Mouse (Mus musculus): ENCODE results near the gene Slc44a2. TPM values are rescaled to one million over a fixed set of nuclear protein-coding genes. Genes with fewer than 3 reads are reported as not detected.
A peak's percentile ranks its signal among the peaks of the same experiment; 100 is the strongest.
"Not testable (repeated sequence)": the region's sequence is repeated elsewhere in the genome, so short reads cannot be mapped to it uniquely, and the experiment has no call there.

Gene Slc44a2
- polyA plus RNA-seq, 1 experiment: 356 TPM

- TF ChIP-seq POLR2A (IDR thresholded peaks at IDR 0.05; ENCODE audit: insufficient read depth, low read depth, low read length) (peak; percentile 67), CTCF (IDR thresholded peaks at IDR 0.05; ENCODE audit: insufficient read depth, low read depth, low read length) (0 out of 2 replicates have a peak, but pooled peaks have one; percentile 13)
- peak within 1 kb of the TSS; percentile 81 for H3K27ac ChIP-seq (ENCODE audit: insufficient read depth, low read depth, low read length)
- H3K4me3 ChIP-seq (ENCODE audit: insufficient read depth, low read depth, low read length): peak within 1 kb of the TSS; percentile 81
- H3K4me1 ChIP-seq (ENCODE audit: control insufficient read depth, insufficient read depth, low read length): peaks cover 14% of the 10 kb centered on the region
- WGBS: under 1% methylated on average over 48 of the region's 51 CpGs
Observed at GRCm38 (mm10) chr9:21291022-21291787, 29.3 kb upstream of the Slc44a2 start, which contains the start of gene Cdkn2d. Gene Cdkn2d, minus strand, starts transcription at chr9:21291407.

- H3K27ac ChIP-seq (ENCODE audit: insufficient read depth, low read depth, low read length): not testable (repeated sequence)
- H3K4me1 ChIP-seq (ENCODE audit: control insufficient read depth, insufficient read depth, low read length): peaks cover 12% of the 10 kb centered on the region
- 12% methylated on average over 7 of the region's 7 CpGs for WGBS
- peak overlapping the region; percentile 59; the same call in 1 of the 2 replicates for H3K4me3 ChIP-seq (ENCODE audit: insufficient read depth, low read depth, low read length)
Observed at GRCm38 (mm10) chr9:21291868-21292267, 28.6 kb upstream of the Slc44a2 start.

- TF ChIP-seq CTCF (IDR thresholded peaks at IDR 0.05; ENCODE audit: insufficient read depth, low read depth, low read length): no peak
- no peak for TF ChIP-seq POLR2A (IDR thresholded peaks at IDR 0.05; ENCODE audit: insufficient read depth, low read depth, low read length)
- no peak overlapping the region for H3K4me3 ChIP-seq (ENCODE audit: insufficient read depth, low read depth, low read length)
- 96% methylated on average over 3 of the region's 3 CpGs for WGBS
- H3K4me1 ChIP-seq (ENCODE audit: control insufficient read depth, insufficient read depth, low read length): peaks cover 12% of the 10 kb centered on the region
- no peak overlapping the region for H3K27ac ChIP-seq (ENCODE audit: insufficient read depth, low read depth, low read length)
Observed at GRCm38 (mm10) chr9:21292271-21292670, 28.2 kb upstream of the Slc44a2 start.

GRCm38 (mm10) chr9:21299014-21299413, 21.5 kb upstream of the Slc44a2 start:
- 87% methylated on average over 10 of the region's 10 CpGs for WGBS
- Histone ChIP-seq H3K4me1 (ENCODE audit: control insufficient read depth, insufficient read depth, low read length) (no peaks in the 10 kb centered on the region), H3K4me3 (ENCODE audit: insufficient read depth, low read depth, low read length) (no peak overlapping the region), H3K27ac (ENCODE audit: insufficient read depth, low read depth, low read length) (no peak overlapping the region)
- TF ChIP-seq CTCF (IDR thresholded peaks at IDR 0.05; ENCODE audit: insufficient read depth, low read depth, low read length) (no peak), POLR2A (IDR thresholded peaks at IDR 0.05; ENCODE audit: insufficient read depth, low read depth, low read length) (no peak)

GRCm38 (mm10) chr9:21305065-21305464, 15.4 kb upstream of the Slc44a2 start:
- WGBS: 86% methylated on average over 7 of the region's 7 CpGs
- no peaks in the 10 kb centered on the region for H3K4me1 ChIP-seq (ENCODE audit: control insufficient read depth, insufficient read depth, low read length)
- TF ChIP-seq CTCF (IDR thresholded peaks at IDR 0.05; ENCODE audit: insufficient read depth, low read depth, low read length) (no peak), POLR2A (IDR thresholded peaks at IDR 0.05; ENCODE audit: insufficient read depth, low read depth, low read length) (no peak)
- H3K4me3 ChIP-seq (ENCODE audit: insufficient read depth, low read depth, low read length): no peak overlapping the region
- H3K27ac ChIP-seq (ENCODE audit: insufficient read depth, low read depth, low read length): no peak overlapping the region

- H3K4me1 ChIP-seq (ENCODE audit: control insufficient read depth, insufficient read depth, low read length): peaks cover 9% of the 10 kb centered on the region
- 72% methylated on average over 15 of the region's 15 CpGs for WGBS
- no peak overlapping the region for H3K27ac ChIP-seq (ENCODE audit: insufficient read depth, low read depth, low read length)
- TF ChIP-seq POLR2A (IDR thresholded peaks at IDR 0.05; ENCODE audit: insufficient read depth, low read depth, low read length) (no peak), CTCF (IDR thresholded peaks at IDR 0.05; ENCODE audit: insufficient read depth, low read depth, low read length) (no peak)
- H3K4me3 ChIP-seq (ENCODE audit: insufficient read depth, low read depth, low read length): no peak overlapping the region
Observed at GRCm38 (mm10) chr9:21309150-21309741, 11.3 kb upstream of the Slc44a2 start.

GRCm38 (mm10) chr9:21311695-21312094, 8.8 kb upstream of the Slc44a2 start:
- WGBS: 51% methylated on average over 7 of the region's 7 CpGs
- Histone ChIP-seq H3K4me3 (ENCODE audit: insufficient read depth, low read depth, low read length) (no peak overlapping the region), H3K27ac (ENCODE audit: insufficient read depth, low read depth, low read length) (no peak overlapping the region), H3K4me1 (ENCODE audit: control insufficient read depth, insufficient read depth, low read length) (peaks cover 9% of the 10 kb centered on the region)
- TF ChIP-seq POLR2A (IDR thresholded peaks at IDR 0.05; ENCODE audit: insufficient read depth, low read depth, low read length) (no peak), CTCF (IDR thresholded peaks at IDR 0.05; ENCODE audit: insufficient read depth, low read depth, low read length) (no peak)

- Histone ChIP-seq H3K27ac (ENCODE audit: insufficient read depth, low read depth, low read length) (no peak within 1 kb of the TSS), H3K4me1 (ENCODE audit: control insufficient read depth, insufficient read depth, low read length) (peaks cover 9% of the 10 kb centered on the region), H3K4me3 (ENCODE audit: insufficient read depth, low read depth, low read length) (no peak within 1 kb of the TSS)
- WGBS: 18% methylated on average over 35 of the region's 35 CpGs
- no peak for TF ChIP-seq POLR2A (IDR thresholded peaks at IDR 0.05; ENCODE audit: insufficient read depth, low read depth, low read length)
- TF ChIP-seq CTCF (IDR thresholded peaks at IDR 0.05; ENCODE audit: insufficient read depth, low read depth, low read length): no peak
Observed at GRCm38 (mm10) chr9:21312134-21312533, 8.4 kb upstream of the Slc44a2 start, which contains the start of gene Ap1m2. Gene Ap1m2, minus strand, starts transcription at chr9:21312337.

- WGBS: 8% methylated on average over 11 of the region's 11 CpGs
- no peak overlapping the region for H3K27ac ChIP-seq (ENCODE audit: insufficient read depth, low read depth, low read length)
Observed at GRCm38 (mm10) chr9:21313394-21313793, 7.1 kb upstream of the Slc44a2 start.

More at GRCm38 (mm10) chr9:21313394-21313793, 7.1 kb upstream of the Slc44a2 start:
- peak; percentile 95 for TF ChIP-seq CTCF (IDR thresholded peaks at IDR 0.05; ENCODE audit: insufficient read depth, low read depth, low read length)
- no peak for TF ChIP-seq POLR2A (IDR thresholded peaks at IDR 0.05; ENCODE audit: insufficient read depth, low read depth, low read length)
- no peak overlapping the region for H3K4me3 ChIP-seq (ENCODE audit: insufficient read depth, low read depth, low read length)
- peaks cover 9% of the 10 kb centered on the region for H3K4me1 ChIP-seq (ENCODE audit: control insufficient read depth, insufficient read depth, low read length)
